Mouse (Mus musculus): ENCODE measurements around the gene Sppl3.

GRCm38 (mm10) chr5:115147388-115147787 lies 136.5 kb downstream of the Sppl3 start:
- no peak for TF ChIP-seq CTCF (IDR thresholded peaks at IDR 0.05; ENCODE audit: control insufficient read depth, insufficient read depth, insufficient replicate concordance, low read depth, low read length)
- TF ChIP-seq POLR2A (IDR thresholded peaks at IDR 0.05; ENCODE audit: control insufficient read depth, low read depth, low read length): no peak
